Mouse (Mus musculus): ENCODE measurements around the gene Ffar2. TPM values are rescaled to one million over a fixed set of nuclear protein-coding genes. Genes with fewer than 3 reads are reported as not detected.

Gene Ffar2
- polyA plus RNA-seq, 1 experiment from 2014 or later: 12.5 TPM

GRCm38 (mm10) chr7:30776104-30776503, 47.5 kb downstream of the Ffar2 start:
- H3K4me2 ChIP-seq (replicated peaks; ENCODE audit: low read depth): no peak overlapping the region
- H3K4me3 ChIP-seq (ENCODE audit: low read depth, low read length): no peak overlapping the region
- H3K9me3 ChIP-seq (ENCODE audit: control insufficient read depth): no peaks in the 10 kb centered on the region
- peak; percentile 28; the same call in 1 of the 2 replicates for ATAC-seq
- no peaks in the 10 kb centered on the region for H3K4me1 ChIP-seq (replicated peaks; ENCODE audit: control insufficient read depth, insufficient read depth, low read length)
- H3K27ac ChIP-seq (ENCODE audit: low read depth, low read length): no peak overlapping the region
- TF ChIP-seq CTCF (IDR thresholded peaks at IDR 0.05; ENCODE audit: low read depth): no peak
- 41% methylated on average over 9 of the region's 9 CpGs for WGBS
- H3K27me3 ChIP-seq (replicated peaks; ENCODE audit: control insufficient read depth, insufficient read depth, low read length): no peaks in the 10 kb centered on the region
- H3K9ac ChIP-seq (ENCODE audit: low read depth, low read length): no peak overlapping the region
- H3K36me3 ChIP-seq (ENCODE audit: control insufficient read depth, insufficient read depth): no peaks in the 10 kb centered on the region

- H3K27me3 ChIP-seq (replicated peaks; ENCODE audit: control insufficient read depth, insufficient read depth, low read length): peaks cover 6% of the 10 kb centered on the region; the same call in 1 of the 2 replicates
- 0 out of 2 replicates have a peak, but pooled peaks cover 8% of the 10 kb centered on the region for H3K4me1 ChIP-seq (replicated peaks; ENCODE audit: control insufficient read depth, insufficient read depth, low read length)
- H3K4me2 ChIP-seq (replicated peaks; ENCODE audit: low read depth): peak overlapping the region; percentile 35; the same call in 1 of the 2 replicates
- no peak overlapping the region for H3K4me3 ChIP-seq (ENCODE audit: low read depth, low read length)
- H3K27ac ChIP-seq (ENCODE audit: low read depth, low read length): peak overlapping the region; percentile 3; the same call in 1 of the 2 replicates
- TF ChIP-seq CTCF (IDR thresholded peaks at IDR 0.05; ENCODE audit: low read depth): no peak
- no peaks in the 10 kb centered on the region for H3K36me3 ChIP-seq (ENCODE audit: control insufficient read depth, insufficient read depth)
- 22% methylated on average over 9 of the region's 9 CpGs for WGBS
- no peak overlapping the region for H3K9ac ChIP-seq (ENCODE audit: low read depth, low read length)
- ATAC-seq: peak; percentile 37; the same call in 1 of the 2 replicates
- no peaks in the 10 kb centered on the region for H3K9me3 ChIP-seq (ENCODE audit: control insufficient read depth)
Observed at GRCm38 (mm10) chr7:30769236-30769635, 54.3 kb downstream of the Ffar2 start.

Other genes starting within 250 kb of the Ffar2 start
- 5.6 and 5.8 TPM in 2 replicates for gene Kmt2b, start 235.0 kb downstream of the Ffar2 start, polyA plus RNA-seq (2015; fragmentation: Nextera tagmentation; extraction: Ambion mirVana)
- 1.2 TPM in 2 replicates for gene Zbtb32, start 224.9 kb downstream of the Ffar2 start, polyA plus RNA-seq (2015; fragmentation: Nextera tagmentation; extraction: Ambion mirVana)
- gene Upk1a, start 210.9 kb downstream of the Ffar2 start, polyA plus RNA-seq (2015; fragmentation: Nextera tagmentation; extraction: Ambion mirVana): 1.0 and 1.6 TPM in 2 replicates
- gene Cox6b1, start 197.6 kb downstream of the Ffar2 start, polyA plus RNA-seq (2015; fragmentation: Nextera tagmentation; extraction: Ambion mirVana): 1,664 and 1,738 TPM in 2 replicates
- not detected in 2 replicates for gene Etv2, start 187.9 kb downstream of the Ffar2 start, polyA plus RNA-seq (2015; fragmentation: Nextera tagmentation; extraction: Ambion mirVana)
- 87.8 and 88.9 TPM in 2 replicates for gene Rbm42, start 173.5 kb downstream of the Ffar2 start, polyA plus RNA-seq (2015; fragmentation: Nextera tagmentation; extraction: Ambion mirVana)
- 38.3 and 38.7 TPM in 2 replicates for gene Haus5, start 158.8 kb downstream of the Ffar2 start, polyA plus RNA-seq (2015; fragmentation: Nextera tagmentation; extraction: Ambion mirVana)
- gene Pmis2, start 152.2 kb downstream of the Ffar2 start, polyA plus RNA-seq (2015; fragmentation: Nextera tagmentation; extraction: Ambion mirVana): not detected in 2 replicates
- 4.6 and 6.0 TPM in 2 replicates for gene 2200002J24Rik, start 124.8 kb downstream of the Ffar2 start, polyA plus RNA-seq (2015; fragmentation: Nextera tagmentation; extraction: Ambion mirVana)
- gene Atp4a, start 111.6 kb downstream of the Ffar2 start, polyA plus RNA-seq (2015; fragmentation: Nextera tagmentation; extraction: Ambion mirVana): 0.35 and 0.80 TPM in 2 replicates
- 158 and 161 TPM in 2 replicates for gene Tmem147, start 94.2 kb downstream of the Ffar2 start, polyA plus RNA-seq (2015; fragmentation: Nextera tagmentation; extraction: Ambion mirVana)
- not detected in 2 replicates for gene Gapdhs, start 80.1 kb downstream of the Ffar2 start, polyA plus RNA-seq (2015; fragmentation: Nextera tagmentation; extraction: Ambion mirVana)
- 2.7 and 2.9 TPM in 2 replicates for gene Sbsn, start 72.3 kb downstream of the Ffar2 start, polyA plus RNA-seq (2015; fragmentation: Nextera tagmentation; extraction: Ambion mirVana)
- gene Dmkn, start 60.0 kb downstream of the Ffar2 start, polyA plus RNA-seq (2015; fragmentation: Nextera tagmentation; extraction: Ambion mirVana): 27.8 and 28.2 TPM in 2 replicates
- gene Krtdap, start 35.9 kb downstream of the Ffar2 start, polyA plus RNA-seq (2015; fragmentation: Nextera tagmentation; extraction: Ambion mirVana): 4.1 and 4.8 TPM in 2 replicates
- gene Ffar3, start 32.4 kb upstream of the Ffar2 start, polyA plus RNA-seq (2015; fragmentation: Nextera tagmentation; extraction: Ambion mirVana): 0.21 and 0.47 TPM in 2 replicates
- 0.13 and 0.21 TPM in 2 replicates for gene Ffar1, start 37.8 kb upstream of the Ffar2 start, polyA plus RNA-seq (2015; fragmentation: Nextera tagmentation; extraction: Ambion mirVana)
- gene Cd22, start 56.6 kb upstream of the Ffar2 start, polyA plus RNA-seq (2015; fragmentation: Nextera tagmentation; extraction: Ambion mirVana): 0.27 and 0.51 TPM in 2 replicates
- gene Mag, start 91.1 kb upstream of the Ffar2 start, polyA plus RNA-seq (2015; fragmentation: Nextera tagmentation; extraction: Ambion mirVana): 0.18 and 0.31 TPM in 2 replicates
- not detected in 2 replicates for gene Hamp2, start 100.9 kb upstream of the Ffar2 start, polyA plus RNA-seq (2015; fragmentation: Nextera tagmentation; extraction: Ambion mirVana)
- 0.43 TPM in 1 of 2 replicates, not detected in the other for gene Hamp, start 120.3 kb upstream of the Ffar2 start, polyA plus RNA-seq (2015; fragmentation: Nextera tagmentation; extraction: Ambion mirVana)
- 13.3 and 15.0 TPM in 2 replicates for gene Usf2, start 133.0 kb upstream of the Ffar2 start, polyA plus RNA-seq (2015; fragmentation: Nextera tagmentation; extraction: Ambion mirVana)
- 110 and 118 TPM in 2 replicates for gene Lsr, start 149.7 kb upstream of the Ffar2 start, polyA plus RNA-seq (2015; fragmentation: Nextera tagmentation; extraction: Ambion mirVana)
- gene Fam187b, start 150.0 kb upstream of the Ffar2 start, polyA plus RNA-seq (2015; fragmentation: Nextera tagmentation; extraction: Ambion mirVana): 10.4 and 12.0 TPM in 2 replicates
- 18.2 and 19.3 TPM in 2 replicates for gene Fxyd5, start 218.7 kb upstream of the Ffar2 start, polyA plus RNA-seq (2015; fragmentation: Nextera tagmentation; extraction: Ambion mirVana)
- gene Fxyd7, start 227.7 kb upstream of the Ffar2 start, polyA plus RNA-seq (2015; fragmentation: Nextera tagmentation; extraction: Ambion mirVana): 15.2 and 16.2 TPM in 2 replicates
- 78.9 and 83.1 TPM in 2 replicates for gene Fxyd1, start 233.4 kb upstream of the Ffar2 start, polyA plus RNA-seq (2015; fragmentation: Nextera tagmentation; extraction: Ambion mirVana)
- gene Lgi4, start 235.6 kb upstream of the Ffar2 start, polyA plus RNA-seq (2015; fragmentation: Nextera tagmentation; extraction: Ambion mirVana): 0.70 and 0.78 TPM in 2 replicates

Data from intestine, postnatal 0 days (tissue).